Mouse (Mus musculus) limb, embryonic 11.5 days (tissue): ENCODE data around the gene Khsrp. TPM values are rescaled to one million over a fixed set of nuclear protein-coding genes. Genes with fewer than 3 reads are reported as not detected.

Source experiments
- ATAC-seq: fragments of 200-750 bp; cut with Nextera tagmentation; 2 replicates; pipeline ENCODE4 v1.8.0; 2017; ENCODE audit warnings: low read depth; ENCODE audit not compliant: insufficient number of reproducible peaks, low FRiP score, low TSS enrichment
- DNase-seq: peaks from one replicate; pipeline ENCODE4 v3.0.0-alpha.2; 2015; ENCODE audit warnings: low spot score
- H3K27ac ChIP-seq: fragments of 300-500 bp; sonication (generic); replicated peaks from 2 replicates; pipeline ENCODE4 v1.5.1; 2014; ENCODE audit warnings: low read depth, mild to moderate bottlenecking, low read length
- H3K27me3 ChIP-seq: fragments of 300-500 bp; sonication (generic); 2 replicates; pipeline ENCODE4 v1.6.1; 2014; ENCODE audit warnings: mild to moderate bottlenecking, low read length, mixed read lengths; ENCODE audit not compliant: control insufficient read depth, insufficient read depth
- H3K36me3 ChIP-seq: fragments of 300-500 bp; sonication (generic); 2 replicates; pipeline ENCODE4 v1.6.1; 2014; ENCODE audit warnings: mild to moderate bottlenecking, low read length, moderate library complexity, mixed read lengths; ENCODE audit not compliant: control insufficient read depth, insufficient read depth
- H3K4me1 ChIP-seq: fragments of 300-500 bp; sonication (generic); 2 replicates; pipeline ENCODE4 v1.6.1; 2014; ENCODE audit warnings: low read length, mixed read lengths; ENCODE audit not compliant: control insufficient read depth, insufficient read depth
- H3K4me2 ChIP-seq: fragments of 300-500 bp; sonication (generic); 2 replicates; pipeline ENCODE4 v1.6.1; 2014; ENCODE audit warnings: low read depth, mild to moderate bottlenecking, moderate library complexity; ENCODE audit not compliant: severe bottlenecking
- H3K4me3 ChIP-seq: fragments of 300-500 bp; sonication (generic); 2 replicates; pipeline ENCODE4 v1.5.1; 2014; ENCODE audit warnings: low read depth, low read length
- H3K9ac ChIP-seq: fragments of 300-500 bp; sonication (generic); 2 replicates; pipeline ENCODE4 v1.6.1; 2014; ENCODE audit warnings: mild to moderate bottlenecking, low read length
- H3K9me3 ChIP-seq: fragments of 300-500 bp; sonication (generic); 2 replicates; pipeline ENCODE4 v1.6.1; 2016; ENCODE audit warnings: low read length; ENCODE audit not compliant: control insufficient read depth
- WGBS: fragments of 180-500 bp; shearing (Covaris S2); extraction: QIAGEN DNeasy Blood & Tissue Kit; methylation state at CpG from one replicate; pipeline ENCODE4 v1.1.7; 2014; 5-methylcytosine and 5-hydroxymethylcytosine counted together
- polyA plus RNA-seq: library from polyadenylated mRNA; unstranded; fragments of >200 nt; fragmentation: Nextera tagmentation; extraction: Ambion mirVana; gene quantifications from 2 replicates; pipeline ENCODE4 v1.2.1, GENCODE M21; 2014

The Khsrp gene
- polyA plus RNA-seq, result 48.4 and 48.7 TPM in 2 replicates

- Histone ChIP-seq H3K36me3 (peaks cover 15% of the 10 kb centered on the region; the same call in 1 of the 2 replicates), H3K4me3 (peak within 1 kb of the TSS; percentile 75), H3K4me1 (peaks cover 8% of the 10 kb centered on the region), H3K9ac (peak within 1 kb of the TSS; percentile 99), H3K27me3 (no peaks in the 10 kb centered on the region), H3K4me2 (peak within 1 kb of the TSS; percentile 97), H3K9me3 (no peaks in the 10 kb centered on the region), H3K27ac (peak within 1 kb of the TSS; percentile 91)
- WGBS, result under 1% methylated on average over 89 of the region's 99 CpGs
- DNase-seq, result peak; percentile 69
- ATAC-seq, result no peak
Measured at GRCm38 (mm10) chr17:57030931-57031660, at the start of gene Khsrp. TSS of gene Khsrp (minus strand) at chr17:57031522.

DNA sequence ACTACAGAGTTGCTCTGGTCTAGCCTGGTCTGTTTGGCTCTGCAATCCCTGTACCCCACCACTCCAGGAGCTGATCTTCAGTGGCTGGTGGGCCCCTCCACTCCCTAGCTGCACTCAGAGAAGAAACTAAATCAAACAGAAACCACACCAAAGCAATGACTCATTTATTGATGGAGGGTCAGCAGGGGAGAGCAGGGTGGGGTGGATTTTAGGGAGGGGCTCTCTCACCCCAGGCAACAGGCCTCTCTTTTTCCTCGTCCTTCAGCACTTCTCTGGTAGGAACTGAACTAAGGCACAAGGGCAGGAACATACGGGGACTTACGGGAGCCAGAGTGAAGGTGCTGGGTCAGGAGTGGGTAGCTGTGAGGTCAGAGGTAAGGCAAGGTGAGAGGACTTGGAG is 48.6 kb upstream of the Khsrp start:
- Histone ChIP-seq H3K27ac (no peak overlapping the region), H3K9ac (no peak overlapping the region), H3K4me3 (no peak overlapping the region), H3K9me3 (no peaks in the 10 kb centered on the region), H3K4me1 (no peaks in the 10 kb centered on the region), H3K27me3 (no peaks in the 10 kb centered on the region), H3K4me2 (no peak overlapping the region), H3K36me3 (no peaks in the 10 kb centered on the region)
- DNase-seq (no peak), ATAC-seq (no peak)
- 64% methylated on average over 3 of the region's 3 CpGs for WGBS

DNA sequence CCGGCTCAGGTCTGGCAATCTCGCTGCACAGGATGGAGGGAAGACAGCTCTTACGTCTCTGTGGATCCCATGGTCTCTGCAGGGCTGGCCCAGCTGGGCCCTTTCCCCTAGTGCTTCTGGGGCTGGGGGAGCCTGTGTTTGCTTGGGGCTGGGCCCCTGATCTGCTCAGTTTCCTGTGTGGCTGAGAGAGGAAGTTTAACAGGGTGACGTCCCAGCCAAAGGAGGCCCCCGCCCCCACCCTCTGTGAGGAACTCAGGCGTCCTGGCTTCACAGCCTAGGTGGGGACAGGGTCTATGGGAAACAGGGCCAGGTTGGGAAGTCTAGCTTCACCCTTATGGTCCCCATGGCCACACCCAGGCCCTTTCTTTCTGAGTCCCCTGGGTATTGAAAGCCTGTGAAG is 47.0 kb upstream of the Khsrp start, which contains the start of gene Dennd1c:
TSS of gene Dennd1c (minus strand) at position 179 of the 400 bp plus-strand sequence.
- no peak within 1 kb of the TSS for H3K4me3 ChIP-seq
- H3K4me2 ChIP-seq, result no peak within 1 kb of the TSS
- no peak for ATAC-seq
- no peak for DNase-seq
- no peaks in the 10 kb centered on the region for H3K36me3 ChIP-seq
- H3K27me3 ChIP-seq, result no peaks in the 10 kb centered on the region
- no peak within 1 kb of the TSS for H3K27ac ChIP-seq
- no peaks in the 10 kb centered on the region for H3K9me3 ChIP-seq
- H3K4me1 ChIP-seq, result no peaks in the 10 kb centered on the region
- WGBS, result 49% methylated on average over 6 of the region's 6 CpGs
- H3K9ac ChIP-seq, result peak within 1 kb of the TSS; percentile 12; the same call in 1 of the 2 replicates

GRCm38 (mm10) chr17:57076916-57077315 is 45.6 kb upstream of the Khsrp start:
- Histone ChIP-seq H3K4me1 (no peaks in the 10 kb centered on the region), H3K9me3 (no peaks in the 10 kb centered on the region), H3K27ac (no peak overlapping the region), H3K4me2 (no peak overlapping the region), H3K36me3 (no peaks in the 10 kb centered on the region), H3K9ac (no peak overlapping the region), H3K27me3 (no peaks in the 10 kb centered on the region), H3K4me3 (no peak overlapping the region)
- 54% methylated on average over 3 of the region's 3 CpGs for WGBS
- DNase-seq (no peak), ATAC-seq (no peak)

- no peak overlapping the region for H3K4me3 ChIP-seq
Measured at GRCm38 (mm10) chr17:57070699-57071098, 39.4 kb upstream of the Khsrp start.

DNA sequence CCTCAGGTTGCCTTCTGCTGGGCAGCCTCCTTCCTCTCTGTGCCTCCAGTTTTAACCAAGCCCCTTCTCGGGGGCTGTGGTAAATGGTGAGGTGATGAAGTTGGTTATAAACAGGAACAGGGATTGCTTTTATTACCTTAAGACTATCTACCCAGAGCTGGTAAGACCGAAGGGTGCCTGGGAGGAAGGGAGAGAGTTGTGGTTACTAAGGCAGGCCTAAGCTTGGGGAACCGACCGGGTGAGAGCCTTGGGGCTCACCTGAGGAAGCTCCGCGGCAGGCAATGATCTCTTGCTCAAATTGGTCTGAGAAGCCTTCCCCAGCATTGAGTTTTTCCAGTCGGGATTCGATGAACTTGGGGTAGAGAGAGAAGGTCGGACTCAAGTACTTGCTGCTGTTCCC is 39.0 kb upstream of the Khsrp start:
- H3K4me3 ChIP-seq, result no peak overlapping the region
- 7% methylated on average over 9 of the region's 9 CpGs for WGBS
- H3K27me3 ChIP-seq, result peaks cover 16% of the 10 kb centered on the region
- no peak overlapping the region for H3K9ac ChIP-seq
- no peak overlapping the region for H3K4me2 ChIP-seq
- H3K27ac ChIP-seq, result no peak overlapping the region
- no peaks in the 10 kb centered on the region for H3K9me3 ChIP-seq
- H3K4me1 ChIP-seq, result no peaks in the 10 kb centered on the region
- no peak for DNase-seq
- no peak for ATAC-seq
- H3K36me3 ChIP-seq, result no peaks in the 10 kb centered on the region

More at GRCm38 (mm10) chr17:57070699-57071098, 39.4 kb upstream of the Khsrp start:
- 4% methylated on average over 11 of the region's 11 CpGs for WGBS
- Histone ChIP-seq H3K9me3 (no peaks in the 10 kb centered on the region), H3K4me1 (no peaks in the 10 kb centered on the region), H3K9ac (no peak overlapping the region), H3K4me2 (no peak overlapping the region), H3K27ac (no peak overlapping the region), H3K36me3 (no peaks in the 10 kb centered on the region), H3K27me3 (peaks cover 13% of the 10 kb centered on the region)
- ATAC-seq (no peak), DNase-seq (peak; percentile 52)

DNA sequence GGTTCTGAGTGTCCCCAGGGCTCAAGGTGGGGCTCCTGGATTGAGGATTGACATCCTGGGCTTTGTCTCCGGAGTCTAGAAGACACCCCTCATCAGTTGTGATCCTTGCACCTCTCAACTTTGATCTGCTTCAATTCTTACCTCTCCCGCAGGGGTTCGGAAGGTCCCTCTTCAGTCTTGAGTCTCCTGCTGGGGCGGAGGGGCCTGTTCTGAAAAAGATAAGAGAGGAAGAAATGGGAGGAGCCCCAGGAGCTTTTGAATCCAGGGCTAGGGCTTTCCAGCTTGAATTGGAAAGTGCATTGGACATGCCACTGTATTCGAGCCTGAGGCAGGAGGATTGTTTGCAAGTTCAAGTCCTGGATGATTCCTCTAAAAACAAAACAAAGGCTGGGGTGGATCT is 35.6 kb upstream of the Khsrp start:
- H3K4me3 ChIP-seq, result no peak overlapping the region
- WGBS, result 68% methylated on average over 5 of the region's 5 CpGs
- no peak for ATAC-seq
- H3K4me2 ChIP-seq, result no peak overlapping the region
- H3K27ac ChIP-seq, result no peak overlapping the region
- H3K36me3 ChIP-seq, result no peaks in the 10 kb centered on the region
- H3K9ac ChIP-seq, result no peak overlapping the region
- no peaks in the 10 kb centered on the region for H3K9me3 ChIP-seq
- H3K27me3 ChIP-seq, result peaks cover 38% of the 10 kb centered on the region
- DNase-seq, result no peak
- H3K4me1 ChIP-seq, result no peaks in the 10 kb centered on the region

GRCm38 (mm10) chr17:57063031-57063430 is 31.7 kb upstream of the Khsrp start:
- 8% methylated on average over 8 of the region's 8 CpGs for WGBS
- Histone ChIP-seq H3K9me3 (no peaks in the 10 kb centered on the region), H3K9ac (no peak overlapping the region), H3K4me1 (no peaks in the 10 kb centered on the region), H3K27ac (no peak overlapping the region), H3K4me2 (no peak overlapping the region), H3K4me3 (no peak overlapping the region), H3K36me3 (no peaks in the 10 kb centered on the region), H3K27me3 (peaks cover 46% of the 10 kb centered on the region)
- no peak for ATAC-seq
- DNase-seq, result no peak
